Mouse (Mus musculus) forebrain, embryonic 12.5 days (tissue): ENCODE measurements around the gene Wipf1. TPM values are rescaled to one million over a fixed set of nuclear protein-coding genes. Genes with fewer than 3 reads are reported as not detected.
A peak's percentile ranks its signal among the peaks of the same experiment; 100 is the strongest.

Source experiments
- ATAC-seq: fragments of 200-750 bp; cut with Nextera tagmentation; 2 replicates; pipeline ENCODE4 v1.8.0; 2017; ENCODE audit warnings: moderate TSS enrichment; ENCODE audit not compliant: low FRiP score
- H3K27ac ChIP-seq: fragments of 300-500 bp; sonication (generic); 2 replicates; pipeline ENCODE4 v1.5.1; 2016; ENCODE audit warnings: mild to moderate bottlenecking
- H3K27me3 ChIP-seq: fragments of 300-500 bp; sonication (generic); 2 replicates; pipeline ENCODE4 v1.6.1; 2016; ENCODE audit warnings: mild to moderate bottlenecking
- H3K36me3 ChIP-seq: fragments of 300-500 bp; sonication (generic); replicated peaks from 2 replicates; pipeline ENCODE4 v1.6.1; 2016; ENCODE audit warnings: mild to moderate bottlenecking
- H3K4me1 ChIP-seq: fragments of 300-500 bp; sonication (generic); 2 replicates; pipeline ENCODE4 v1.6.1; 2016
- H3K4me2 ChIP-seq: fragments of 300-500 bp; sonication (generic); 2 replicates; pipeline ENCODE4 v1.6.1; 2016; ENCODE audit warnings: mild to moderate bottlenecking, moderate library complexity
- H3K4me3 ChIP-seq: fragments of 300-500 bp; sonication (generic); replicated peaks from 2 replicates; pipeline ENCODE4 v1.5.1; 2016; ENCODE audit warnings: mild to moderate bottlenecking
- H3K9ac ChIP-seq: fragments of 300-500 bp; sonication (generic); 2 replicates; pipeline ENCODE4 v1.6.1; 2016; ENCODE audit warnings: mild to moderate bottlenecking
- H3K9me3 ChIP-seq: fragments of 300-500 bp; sonication (generic); 2 replicates; pipeline ENCODE4 v1.6.1; 2016
- WGBS: fragments of 180-500 bp; shearing (Covaris S2); methylation state at CpG from one replicate; pipeline ENCODE4 v1.1.7; 2016; 5-methylcytosine and 5-hydroxymethylcytosine counted together
- polyA plus RNA-seq: library from polyadenylated mRNA; unstranded; fragments of >200 nt; fragmentation: Nextera tagmentation; extraction: Ambion mirVana; gene quantifications from 2 replicates; pipeline ENCODE4 v1.2.1, GENCODE M21; 2016

Gene Wipf1
- polyA plus RNA-seq, 1 experiment from 2014 or later, result 5.5 TPM

DNA sequence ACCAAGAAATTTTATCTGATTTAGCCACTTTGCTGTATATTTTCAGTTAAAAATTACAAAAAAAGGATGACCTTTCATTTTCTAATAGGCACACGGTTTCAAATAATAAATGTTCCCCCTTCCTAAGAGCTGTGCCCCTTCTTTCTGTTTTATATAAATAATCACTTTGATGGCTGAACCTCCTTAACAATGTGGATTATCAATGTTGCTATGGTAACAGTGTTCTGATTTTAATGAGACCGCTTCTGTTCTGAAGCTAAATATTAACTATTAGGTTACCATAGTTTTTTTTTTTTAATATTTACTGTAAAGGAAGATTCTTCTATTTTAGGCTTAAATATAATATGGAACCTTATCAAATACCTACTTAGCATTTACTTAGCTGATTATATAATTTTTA is 89.2 kb downstream of the Wipf1 start:
- 43% methylated on average over 2 of the region's 2 CpGs for WGBS
- no peak overlapping the region for H3K4me2 ChIP-seq
- ATAC-seq, result no peak
- H3K9ac ChIP-seq, result no peak overlapping the region
- H3K9me3 ChIP-seq, result no peaks in the 10 kb centered on the region
- H3K27me3 ChIP-seq, result no peaks in the 10 kb centered on the region
- H3K4me1 ChIP-seq, result peaks cover 10% of the 10 kb centered on the region
- 0 out of 2 replicates have a peak, but pooled peaks cover 3% of the 10 kb centered on the region for H3K36me3 ChIP-seq
- H3K27ac ChIP-seq, result no peak overlapping the region
- H3K4me3 ChIP-seq, result no peak overlapping the region

DNA sequence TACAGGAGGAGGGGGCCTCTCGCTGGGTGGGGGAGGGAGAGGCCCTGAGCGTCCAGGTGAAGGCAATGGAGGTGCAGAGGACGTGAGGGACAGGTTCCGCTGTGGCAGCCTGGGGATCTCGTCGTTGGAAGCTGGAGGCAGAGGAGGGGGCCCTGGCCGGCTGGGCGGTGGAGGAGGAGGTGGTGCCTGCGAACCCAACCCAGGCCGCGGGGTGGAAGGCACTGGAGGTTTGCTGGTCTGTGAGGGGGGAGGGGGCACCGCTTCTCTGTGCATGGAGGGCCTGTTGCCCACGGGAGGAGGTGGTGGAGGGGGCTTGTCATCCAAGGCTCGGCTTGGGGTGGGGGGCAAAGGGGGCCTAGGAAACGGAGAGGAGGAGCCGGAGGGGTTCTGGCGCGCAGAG is 92.6 kb downstream of the Wipf1 start:
- Histone ChIP-seq H3K9ac (no peak overlapping the region), H3K27me3 (no peaks in the 10 kb centered on the region), H3K36me3 (peaks cover 7% of the 10 kb centered on the region; the same call in 1 of the 2 replicates), H3K4me2 (no peak overlapping the region), H3K27ac (no peak overlapping the region), H3K9me3 (no peaks in the 10 kb centered on the region), H3K4me3 (no peak overlapping the region), H3K4me1 (peaks cover 10% of the 10 kb centered on the region)
- WGBS, result 39% methylated on average over 18 of the region's 18 CpGs
- no peak for ATAC-seq

DNA sequence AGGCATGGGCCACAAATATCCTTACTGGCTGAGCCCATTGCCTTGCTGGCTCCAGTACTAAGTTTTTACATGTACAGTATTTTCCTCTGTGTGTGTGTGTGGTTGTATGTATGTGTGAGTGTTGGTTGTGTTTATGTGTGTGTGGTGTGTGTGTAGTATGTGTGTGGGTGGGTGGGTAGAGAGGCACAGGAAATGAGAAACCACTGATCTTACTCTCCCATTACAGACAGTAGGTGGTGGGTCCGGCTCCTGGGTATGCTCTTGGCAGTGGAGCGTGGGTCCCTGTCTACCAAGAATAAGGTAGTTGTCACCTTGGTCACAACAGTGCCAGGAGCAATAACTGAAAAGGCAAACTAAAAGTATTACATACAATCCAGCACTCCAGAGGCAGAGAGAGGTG is 93.7 kb downstream of the Wipf1 start:
- WGBS, result 93% methylated on average over 2 of the region's 2 CpGs
- no peak overlapping the region for H3K9ac ChIP-seq
- H3K27me3 ChIP-seq, result no peaks in the 10 kb centered on the region
- peaks cover 10% of the 10 kb centered on the region for H3K4me1 ChIP-seq
- H3K4me2 ChIP-seq, result no peak overlapping the region
- H3K9me3 ChIP-seq, result no peaks in the 10 kb centered on the region
- no peak overlapping the region for H3K4me3 ChIP-seq
- no peak overlapping the region for H3K27ac ChIP-seq
- ATAC-seq, result no peak
- H3K36me3 ChIP-seq, result peaks cover 7% of the 10 kb centered on the region; the same call in 1 of the 2 replicates

DNA sequence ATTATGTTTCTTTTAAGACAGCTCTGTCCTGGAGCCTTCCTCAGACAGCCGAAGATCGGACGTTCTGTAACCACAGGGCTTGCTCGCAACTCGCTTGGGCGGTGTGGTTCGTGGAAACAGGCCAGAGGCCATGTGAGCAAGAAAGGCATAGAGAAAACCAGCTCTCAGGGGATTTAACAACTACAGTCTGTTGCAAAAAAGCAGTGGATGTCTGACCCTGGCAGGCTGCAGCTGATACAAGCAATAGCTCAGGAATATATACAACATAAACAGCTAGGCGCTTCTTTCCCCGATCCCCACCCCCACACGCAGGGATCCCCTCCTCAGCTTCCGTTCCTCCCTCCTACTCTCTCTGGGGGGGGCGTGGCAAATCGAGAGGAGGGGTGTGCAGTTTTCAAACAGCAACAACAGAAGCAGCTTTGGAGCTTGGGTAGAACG is 97.6 kb downstream of the Wipf1 start:
- Histone ChIP-seq H3K4me1 (peaks cover 1% of the 10 kb centered on the region; the same call in 1 of the 2 replicates), H3K9ac (peak overlapping the region; percentile 4; the same call in 1 of the 2 replicates), H3K4me3 (0 out of 2 replicates have a peak overlapping the region, but pooled peaks have one; percentile 8), H3K4me2 (peak overlapping the region; percentile 30), H3K27me3 (no peaks in the 10 kb centered on the region), H3K9me3 (no peaks in the 10 kb centered on the region), H3K36me3 (peaks cover 7% of the 10 kb centered on the region; the same call in 1 of the 2 replicates), H3K27ac (peak overlapping the region; percentile 42; the same call in 1 of the 2 replicates)
- 37% methylated on average over 14 of the region's 14 CpGs for WGBS
- ATAC-seq, result no peak

DNA sequence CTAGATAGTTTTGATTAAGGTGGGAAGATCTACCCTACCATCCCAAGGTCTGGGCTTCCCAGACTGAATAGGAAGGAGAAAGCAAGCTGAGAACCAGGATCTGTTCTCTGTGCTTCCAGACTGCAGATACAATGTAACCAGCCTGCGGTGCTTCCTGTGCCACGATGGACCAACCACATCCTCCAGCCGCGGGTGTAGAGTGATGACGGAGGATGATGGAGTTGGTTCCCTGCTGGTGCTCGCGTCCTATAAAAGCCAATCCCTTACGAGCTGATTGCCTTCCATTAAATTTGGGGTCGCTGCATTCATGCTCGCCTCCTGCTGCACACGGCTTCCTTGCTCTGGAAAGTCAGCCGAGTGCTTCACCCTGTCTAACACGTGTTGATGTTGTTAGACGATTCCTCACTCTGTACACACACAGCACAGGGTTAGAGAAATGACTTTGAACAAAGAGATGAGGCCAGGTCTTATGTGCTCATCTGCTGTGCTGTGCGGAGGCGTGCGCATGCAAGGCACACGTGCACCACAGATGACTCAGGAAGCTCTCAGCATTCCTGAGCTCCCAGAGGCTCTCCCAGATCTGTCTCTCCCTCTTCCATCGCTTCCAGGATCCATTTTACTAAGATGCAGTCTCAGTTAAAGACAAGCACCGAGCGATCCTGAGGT is 100.6 kb downstream of the Wipf1 start:
- Histone ChIP-seq H3K4me3 (no peak overlapping the region), H3K4me1 (no peaks in the 10 kb centered on the region; the same call in 1 of the 2 replicates), H3K36me3 (0 out of 2 replicates have a peak, but pooled peaks cover 3% of the 10 kb centered on the region), H3K27me3 (no peaks in the 10 kb centered on the region), H3K27ac (no peak overlapping the region), H3K9me3 (no peaks in the 10 kb centered on the region), H3K9ac (no peak overlapping the region), H3K4me2 (no peak overlapping the region)
- no peak for ATAC-seq
- 77% methylated on average over 21 of the region's 21 CpGs for WGBS

DNA sequence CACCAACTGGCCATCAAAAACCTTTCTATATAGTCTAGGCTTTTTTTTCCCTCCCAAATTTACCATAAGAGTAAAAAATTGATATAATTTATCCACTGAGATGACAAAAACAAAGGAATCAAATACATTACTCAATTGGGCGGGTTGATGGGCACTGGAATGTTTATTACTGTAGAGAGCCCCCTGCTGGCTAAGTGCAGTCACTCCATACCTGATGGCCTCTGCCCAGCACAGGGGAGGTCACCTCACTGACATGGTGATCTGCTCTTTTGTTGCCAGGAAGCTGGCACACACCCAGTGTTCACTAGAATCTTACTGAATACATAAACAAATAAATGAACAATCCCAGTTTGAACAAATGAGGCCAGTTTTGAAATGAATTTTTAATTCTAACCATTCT is 102.2 kb downstream of the Wipf1 start:
- H3K9ac ChIP-seq, result no peak overlapping the region

DNA sequence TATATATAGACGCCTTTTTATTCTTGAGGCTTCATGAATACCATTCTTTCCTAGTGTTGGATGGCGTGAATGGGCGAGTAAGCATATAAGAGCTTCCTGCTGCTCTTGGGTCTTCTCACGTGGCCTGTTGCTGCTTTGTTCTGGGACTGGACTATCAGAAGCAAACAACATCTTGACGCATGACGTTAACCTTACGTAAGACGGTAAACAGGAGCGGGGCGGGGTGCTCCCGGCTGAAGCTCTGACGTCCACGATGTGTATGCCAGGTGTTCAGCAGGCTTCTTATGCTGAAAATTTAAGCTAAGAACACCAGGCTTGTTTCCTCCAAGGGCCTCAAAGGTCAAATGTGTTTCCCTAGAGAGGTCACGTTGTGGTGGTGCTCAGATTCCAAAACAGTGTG is 103.7 kb downstream of the Wipf1 start:
- 90% methylated on average over 14 of the region's 14 CpGs for WGBS
- Histone ChIP-seq H3K27ac (no peak overlapping the region), H3K27me3 (no peaks in the 10 kb centered on the region; the same call in 1 of the 2 replicates), H3K4me3 (no peak overlapping the region), H3K4me1 (peaks cover 4% of the 10 kb centered on the region; the same call in 1 of the 2 replicates), H3K36me3 (no peaks in the 10 kb centered on the region), H3K9ac (no peak overlapping the region), H3K9me3 (no peaks in the 10 kb centered on the region), H3K4me2 (no peak overlapping the region)
- no peak for ATAC-seq

More for the DNA sequence above, 102.2 kb downstream of the Wipf1 start:
- no peaks in the 10 kb centered on the region for H3K9me3 ChIP-seq
- H3K36me3 ChIP-seq, result no peaks in the 10 kb centered on the region
- no peak overlapping the region for H3K27ac ChIP-seq
- H3K4me3 ChIP-seq, result no peak overlapping the region
- no peak for ATAC-seq
- 17% methylated on average over 1 of the region's 1 CpGs for WGBS
- no peak overlapping the region for H3K4me2 ChIP-seq
- no peaks in the 10 kb centered on the region; the same call in 1 of the 2 replicates for H3K4me1 ChIP-seq
- no peaks in the 10 kb centered on the region for H3K27me3 ChIP-seq

DNA sequence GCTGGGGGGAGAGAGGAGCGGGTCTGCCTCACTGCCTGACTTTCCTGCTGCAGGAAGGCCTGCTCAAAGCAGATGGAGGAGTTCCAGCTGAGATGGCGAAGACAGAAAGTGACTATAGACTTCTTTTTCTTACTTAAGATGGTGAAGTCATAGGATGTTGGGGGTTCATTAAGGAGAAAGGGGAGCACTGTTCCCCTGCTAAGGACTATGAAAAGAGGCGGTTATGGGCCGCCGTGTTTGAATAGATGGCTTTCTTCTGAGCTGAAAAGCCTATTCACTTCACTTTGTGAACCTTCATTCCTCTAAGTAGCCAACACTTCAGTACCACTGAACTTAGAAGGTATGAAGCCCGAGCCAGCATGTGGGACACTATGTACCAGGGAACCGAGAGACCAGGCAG is 109.8 kb downstream of the Wipf1 start:
- H3K27ac ChIP-seq, result no peak overlapping the region
- WGBS, result 13% methylated on average over 7 of the region's 7 CpGs
- H3K27me3 ChIP-seq, result no peaks in the 10 kb centered on the region; the same call in 1 of the 2 replicates
- H3K9me3 ChIP-seq, result no peaks in the 10 kb centered on the region
- H3K4me2 ChIP-seq, result no peak overlapping the region
- H3K4me1 ChIP-seq, result peaks cover 12% of the 10 kb centered on the region
- no peaks in the 10 kb centered on the region for H3K36me3 ChIP-seq
- H3K4me3 ChIP-seq, result no peak overlapping the region
- ATAC-seq, result no peak
- H3K9ac ChIP-seq, result no peak overlapping the region

DNA sequence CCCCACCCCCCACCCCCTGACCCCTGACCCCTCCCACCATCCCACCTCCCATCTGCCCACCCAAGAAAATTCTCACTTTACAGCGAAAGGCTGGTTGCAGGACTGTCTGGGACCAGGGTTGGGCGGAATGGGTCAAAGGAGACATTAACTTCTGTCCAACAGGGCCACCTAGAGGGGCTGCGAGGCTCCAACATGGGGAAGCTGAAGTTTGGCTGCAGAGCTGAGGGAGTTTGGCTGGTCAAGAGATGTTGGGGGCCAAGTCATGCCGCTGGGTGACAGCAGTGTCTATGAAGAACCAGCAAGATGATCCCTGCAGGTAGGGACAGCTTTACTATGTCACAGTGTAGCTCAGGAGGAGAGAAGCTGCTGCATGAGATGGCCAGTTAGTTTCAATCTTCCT is 110.2 kb downstream of the Wipf1 start:
- 41% methylated on average over 4 of the region's 4 CpGs for WGBS
- no peak overlapping the region for H3K27ac ChIP-seq

DNA sequence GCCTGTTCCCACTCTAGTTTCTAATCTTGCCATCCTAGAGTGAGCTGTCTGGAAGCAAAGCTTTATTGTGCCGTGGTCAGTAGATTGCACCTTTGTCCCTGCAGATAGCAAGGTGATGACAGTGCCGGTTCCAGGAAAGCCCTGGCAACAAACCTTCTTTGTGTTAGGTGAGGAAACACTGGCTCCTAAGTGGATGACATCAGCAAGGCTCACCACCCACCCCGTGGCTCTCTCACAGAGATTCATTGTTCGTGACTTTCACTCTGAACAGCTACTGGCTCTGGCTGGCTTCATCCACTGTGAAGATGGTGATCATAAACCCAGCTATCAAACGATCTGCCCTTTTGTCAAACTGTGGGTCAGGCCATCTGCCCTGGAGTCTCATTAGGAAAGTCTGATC is 113.6 kb downstream of the Wipf1 start:
- Histone ChIP-seq H3K4me2 (no peak overlapping the region), H3K27ac (no peak overlapping the region), H3K9ac (no peak overlapping the region), H3K36me3 (no peaks in the 10 kb centered on the region), H3K4me3 (no peak overlapping the region), H3K9me3 (no peaks in the 10 kb centered on the region), H3K27me3 (no peaks in the 10 kb centered on the region), H3K4me1 (peaks cover 7% of the 10 kb centered on the region)
- ATAC-seq, result no peak
- WGBS, result 63% methylated on average over 5 of the region's 5 CpGs

More for the DNA sequence above, 110.2 kb downstream of the Wipf1 start:
- H3K9ac ChIP-seq, result no peak overlapping the region
- H3K36me3 ChIP-seq, result no peaks in the 10 kb centered on the region
- no peaks in the 10 kb centered on the region; the same call in 1 of the 2 replicates for H3K27me3 ChIP-seq
- H3K9me3 ChIP-seq, result no peaks in the 10 kb centered on the region
- H3K4me1 ChIP-seq, result peaks cover 12% of the 10 kb centered on the region
- H3K4me3 ChIP-seq, result no peak overlapping the region
- H3K4me2 ChIP-seq, result no peak overlapping the region
- ATAC-seq, result no peak

DNA sequence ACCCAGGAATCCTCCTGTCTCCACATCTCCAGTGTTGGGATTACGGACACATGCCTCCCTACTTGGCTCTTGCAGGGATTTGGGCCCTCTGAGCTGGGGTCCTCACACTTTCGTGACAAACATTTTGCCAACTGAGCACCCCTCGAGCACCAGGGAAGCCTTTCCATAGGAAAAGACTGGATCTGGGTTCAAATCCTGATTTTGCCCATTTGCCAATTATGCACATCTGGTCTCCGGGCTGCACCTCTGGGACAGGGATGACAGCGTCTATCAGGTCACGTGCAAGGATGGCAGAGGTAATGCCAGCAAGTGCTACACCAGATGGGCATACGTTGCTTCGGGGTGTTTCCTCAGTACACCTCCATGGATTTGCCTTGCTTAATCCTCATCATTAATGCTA is 119.5 kb downstream of the Wipf1 start:
- no peak overlapping the region for H3K27ac ChIP-seq
- 94% methylated on average over 8 of the region's 8 CpGs for WGBS
- H3K4me1 ChIP-seq, result no peaks in the 10 kb centered on the region
- no peaks in the 10 kb centered on the region for H3K9me3 ChIP-seq
- no peaks in the 10 kb centered on the region for H3K36me3 ChIP-seq
- no peak overlapping the region for H3K4me3 ChIP-seq
- no peak overlapping the region for H3K9ac ChIP-seq
- no peak overlapping the region for H3K4me2 ChIP-seq
- no peaks in the 10 kb centered on the region for H3K27me3 ChIP-seq
- ATAC-seq, result no peak

DNA sequence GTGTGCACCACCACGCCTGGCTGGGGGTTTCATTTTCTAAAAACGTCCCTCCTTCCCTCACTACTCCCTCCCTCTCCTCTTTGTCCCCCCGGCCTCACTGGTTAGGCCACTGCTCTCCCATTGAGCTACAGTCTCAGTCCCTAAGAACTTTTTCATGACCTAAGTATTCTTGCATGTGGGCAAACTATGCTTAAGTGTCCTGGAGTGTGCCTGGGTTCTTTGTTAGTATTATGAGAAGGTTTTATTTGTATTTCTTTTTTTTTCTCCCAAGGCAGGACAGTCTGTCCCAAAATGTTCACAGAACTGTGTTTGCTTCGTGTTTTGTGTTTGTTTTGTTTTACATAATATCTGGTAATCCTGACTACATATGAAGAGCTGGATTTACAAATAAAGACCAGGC is 121.9 kb downstream of the Wipf1 start:
- no peak overlapping the region for H3K27ac ChIP-seq
- 55% methylated on average over 4 of the region's 4 CpGs for WGBS
- no peak overlapping the region for H3K4me2 ChIP-seq
- no peaks in the 10 kb centered on the region for H3K9me3 ChIP-seq
- no peak overlapping the region for H3K4me3 ChIP-seq
- H3K9ac ChIP-seq, result no peak overlapping the region
- H3K36me3 ChIP-seq, result no peaks in the 10 kb centered on the region
- H3K4me1 ChIP-seq, result no peaks in the 10 kb centered on the region
- H3K27me3 ChIP-seq, result no peaks in the 10 kb centered on the region
- no peak for ATAC-seq

DNA sequence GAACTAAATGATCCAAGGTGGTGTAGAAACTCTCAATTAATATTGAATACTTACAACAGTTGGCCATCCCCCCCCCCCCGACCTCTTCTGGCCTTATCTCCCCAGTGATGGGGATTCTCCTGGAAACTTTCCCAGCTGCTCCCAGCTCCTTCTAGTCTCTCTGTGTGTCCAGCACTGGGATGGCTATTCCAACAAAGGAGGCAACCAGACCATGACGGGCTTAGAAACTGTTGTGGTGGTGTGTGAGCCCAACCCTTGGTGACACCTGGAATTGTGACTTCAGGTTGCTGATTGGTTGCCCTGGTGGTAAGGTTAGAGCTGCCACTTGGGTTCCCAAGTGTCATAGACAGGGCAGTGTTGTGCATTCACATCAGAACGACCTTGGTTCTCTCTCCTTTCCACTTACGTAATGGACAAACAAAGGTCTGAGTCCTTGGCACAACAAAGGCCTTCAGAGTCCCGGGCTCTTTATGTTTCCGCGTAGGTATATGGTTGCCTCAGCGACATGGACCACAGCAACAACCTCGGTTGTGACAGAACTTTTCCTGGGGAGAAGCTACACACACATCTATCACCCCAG is 123.1 kb downstream of the Wipf1 start:
- 88% methylated on average over 9 of the region's 9 CpGs for WGBS
- Histone ChIP-seq H3K4me2 (no peak overlapping the region), H3K4me3 (no peak overlapping the region)

More for the DNA sequence above, 123.1 kb downstream of the Wipf1 start:
- Histone ChIP-seq H3K27ac (no peak overlapping the region), H3K36me3 (no peaks in the 10 kb centered on the region), H3K4me1 (no peaks in the 10 kb centered on the region), H3K9me3 (no peaks in the 10 kb centered on the region), H3K27me3 (no peaks in the 10 kb centered on the region), H3K9ac (no peak overlapping the region)
- no peak for ATAC-seq
